Mouse (Mus musculus) c-Kit-positive CD71-negative TER-119-negative erythroid progenitor cells, embryonic 14.5 days (primary cell): ENCODE measurements around the gene Fam160b1.

Source experiments
- DNase-seq: peaks from one replicate; pipeline ENCODE4 v3.0.0-alpha.2; 2013; ENCODE audit warnings: low read depth

The Fam160b1 gene

GRCm38 (mm10) chr19:57367201-57367600 is 6.7 kb downstream of the Fam160b1 start:
- DNase-seq = no peak

GRCm38 (mm10) chr19:57367849-57368387 is 7.4 kb downstream of the Fam160b1 start:
- no peak for DNase-seq

- no peak for DNase-seq
These were observed 12.9 kb downstream of the Fam160b1 start for GRCm38 (mm10) chr19:57373276-57373811.

DNA sequence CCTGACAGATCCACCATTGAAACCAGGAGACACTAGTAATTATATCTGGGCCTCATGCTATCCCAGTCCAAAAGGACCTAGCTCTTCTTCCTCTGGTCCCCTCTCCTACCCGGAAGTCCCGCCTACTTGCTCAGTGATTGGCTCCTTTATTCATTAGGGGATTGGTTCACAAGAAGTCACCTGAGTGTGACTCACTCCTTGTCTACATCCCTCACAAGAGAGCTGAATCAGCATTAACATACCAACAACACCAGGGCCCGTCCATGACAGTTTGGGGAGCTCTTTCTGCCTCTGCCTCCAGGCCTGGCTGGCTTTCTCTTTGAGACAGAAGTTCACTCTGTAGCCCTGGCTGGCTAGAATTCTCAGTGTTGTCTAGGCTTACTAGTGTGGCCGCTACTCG is 14.7 kb downstream of the Fam160b1 start:
- DNase-seq = no peak

GRCm38 (mm10) chr19:57375746-57376145 is 15.3 kb downstream of the Fam160b1 start:
- no peak for DNase-seq

DNA sequence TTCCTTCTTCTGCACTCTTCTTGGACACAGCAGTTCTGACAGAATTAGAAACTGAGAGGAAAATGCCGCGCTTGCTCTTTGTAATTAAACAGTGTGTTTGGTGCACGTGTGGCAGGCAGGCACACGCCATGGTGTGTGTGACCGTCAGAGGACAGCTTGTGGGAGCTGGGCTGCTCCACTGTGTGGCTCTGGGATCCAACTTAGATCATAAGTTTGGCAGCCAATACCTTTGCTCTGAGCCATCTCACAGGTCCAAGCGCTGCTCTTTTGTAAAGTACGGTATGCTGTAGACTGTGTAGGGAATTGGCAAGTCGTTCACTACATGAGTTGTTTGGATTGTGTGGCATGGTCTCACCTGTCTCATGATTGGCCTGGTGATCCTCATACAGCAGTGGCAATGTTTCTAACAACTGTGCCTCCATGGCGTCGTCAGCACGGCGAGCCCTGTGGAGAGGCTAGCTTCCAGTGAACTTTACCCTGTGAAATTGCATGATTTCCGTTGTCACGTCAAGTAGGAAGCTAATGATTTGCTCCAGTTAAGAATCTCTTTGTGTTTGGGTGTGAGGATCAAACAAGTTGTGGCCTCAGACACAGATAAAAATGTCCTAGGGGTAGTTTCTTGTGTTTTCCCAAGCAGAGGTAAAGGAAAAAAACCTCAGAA is 16.7 kb downstream of the Fam160b1 start:
- no peak for DNase-seq

DNA sequence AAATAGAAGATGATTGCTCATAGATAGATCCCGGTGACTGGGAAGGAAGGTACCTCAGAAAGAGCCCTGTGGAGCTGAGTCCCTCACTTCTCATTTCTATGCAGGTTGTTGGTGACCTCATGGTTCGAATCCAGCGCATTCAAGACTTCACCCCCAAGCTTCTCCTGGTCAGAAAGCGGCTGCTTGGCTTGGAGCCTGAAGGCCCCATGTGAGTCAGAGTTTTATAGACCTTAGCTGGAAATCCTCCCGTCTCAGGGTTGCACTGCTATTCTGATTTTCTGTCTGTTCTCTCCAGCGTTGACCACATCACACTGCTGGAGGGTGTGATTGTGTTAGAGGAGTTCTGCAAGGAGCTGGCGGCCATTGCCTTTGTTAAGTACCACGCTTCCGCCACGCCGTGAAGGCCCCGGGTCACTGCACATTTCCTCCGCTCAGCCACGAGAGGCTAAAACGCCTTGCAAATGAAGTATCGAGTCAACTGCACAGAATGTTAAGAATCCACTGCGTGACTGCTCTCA is 25.8 kb downstream of the Fam160b1 start:
- DNase-seq = no peak

GRCm38 (mm10) chr19:57391545-57391944 is 31.1 kb downstream of the Fam160b1 start:
- no peak for DNase-seq

GRCm38 (mm10) chr19:57393357-57393957 is 33.0 kb downstream of the Fam160b1 start:
- no peak for DNase-seq

DNA sequence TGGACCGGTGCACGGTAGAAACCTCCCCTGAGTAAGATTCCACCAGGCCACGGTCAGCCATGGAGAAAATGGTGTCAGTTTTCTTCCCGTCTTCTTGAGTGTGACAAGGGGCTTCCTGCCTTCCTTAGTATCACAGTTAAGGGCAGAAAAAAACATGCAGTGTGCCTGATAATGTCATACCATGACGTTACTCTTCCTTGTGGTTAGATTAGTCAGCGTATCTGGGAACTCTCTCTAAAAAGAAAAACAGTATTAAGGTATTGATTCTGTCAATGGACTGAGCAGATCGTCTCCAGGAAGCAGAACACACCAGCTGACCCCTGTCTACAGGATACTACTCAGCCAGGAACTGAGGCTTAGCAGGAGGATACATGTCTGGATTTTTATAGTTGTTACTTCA is 36.1 kb downstream of the Fam160b1 start:
- no peak for DNase-seq

GRCm38 (mm10) chr19:57402364-57402763 is 41.9 kb downstream of the Fam160b1 start:
- DNase-seq = no peak

DNA sequence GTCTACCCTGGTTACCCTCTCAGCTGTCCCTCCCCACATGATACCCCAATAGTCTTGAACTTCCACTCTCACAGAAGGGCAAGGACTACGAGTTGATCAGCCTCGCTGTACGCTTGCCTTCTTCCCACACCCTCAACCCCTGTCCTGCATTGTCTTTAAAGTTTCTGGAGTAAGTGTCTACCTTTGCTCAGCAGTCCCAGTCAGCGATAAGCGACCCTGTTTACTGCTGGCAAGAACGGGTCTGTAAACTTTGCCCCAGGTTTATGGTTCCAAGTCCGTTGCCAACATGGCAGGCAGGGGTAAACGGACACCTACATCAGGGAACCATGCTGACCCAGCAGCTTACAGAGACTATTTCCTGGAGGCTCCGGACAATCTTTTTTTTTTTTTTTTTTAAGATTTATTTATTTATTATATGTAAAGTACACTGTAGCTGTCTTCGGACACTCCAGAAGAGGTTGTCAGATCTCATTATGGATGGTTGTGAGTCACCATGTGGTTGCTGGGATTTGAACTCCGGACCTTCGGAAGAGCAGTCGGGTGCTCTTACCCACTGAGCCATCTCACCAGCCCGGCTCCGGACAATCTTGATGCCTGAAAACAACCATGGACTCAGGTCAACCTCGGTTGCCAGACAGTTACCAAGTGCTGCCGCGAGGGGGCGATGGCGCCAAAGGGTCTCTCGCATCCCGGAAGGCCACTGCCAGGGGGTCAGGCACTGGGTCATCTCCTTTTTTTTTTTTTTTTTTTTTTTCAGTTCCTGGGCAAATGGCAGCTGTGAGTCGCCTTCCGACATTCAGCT is 43.4 kb downstream of the Fam160b1 start:
- no peak for DNase-seq

DNA sequence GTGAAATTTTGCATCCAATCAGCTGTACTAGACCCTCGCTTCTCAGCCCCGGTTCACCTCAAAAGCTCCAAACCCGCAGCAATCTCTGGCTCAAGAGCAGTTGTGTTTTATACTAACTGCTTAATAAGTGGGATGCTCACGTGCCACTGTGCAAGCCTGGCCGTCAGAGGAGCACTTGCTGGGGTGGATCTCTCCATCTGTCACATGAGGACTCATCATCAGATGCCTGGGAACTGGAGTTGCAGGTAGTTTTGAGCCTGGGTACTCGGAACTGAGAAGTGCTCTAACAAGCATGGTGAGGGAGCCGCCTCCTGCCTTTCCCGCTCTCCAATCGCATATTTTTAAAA is 44.0 kb downstream of the Fam160b1 start:
- no peak for DNase-seq

DNA sequence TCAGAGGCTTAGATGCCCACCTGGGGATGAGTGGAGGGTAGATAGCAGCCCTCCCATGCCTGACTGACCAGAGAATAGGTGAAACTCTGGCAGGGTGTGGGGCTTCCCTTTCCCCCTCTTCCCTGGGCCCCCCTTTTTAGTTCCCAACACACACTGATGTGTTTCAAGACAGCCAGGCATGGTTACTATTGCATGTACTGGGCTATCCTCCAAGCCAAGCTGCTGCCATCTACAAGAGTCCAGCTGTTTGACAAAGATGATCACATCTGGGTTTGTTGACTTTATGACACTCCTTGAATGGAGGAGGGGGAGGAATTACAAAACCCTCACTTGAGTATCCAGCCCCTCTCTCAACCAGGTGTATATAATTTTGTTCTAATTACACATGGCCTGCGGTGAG is 47.5 kb downstream of the Fam160b1 start:
- DNase-seq = no peak

- no peak for DNase-seq
These were observed 51.1 kb downstream of the Fam160b1 start for GRCm38 (mm10) chr19:57411375-57412196.

DNA sequence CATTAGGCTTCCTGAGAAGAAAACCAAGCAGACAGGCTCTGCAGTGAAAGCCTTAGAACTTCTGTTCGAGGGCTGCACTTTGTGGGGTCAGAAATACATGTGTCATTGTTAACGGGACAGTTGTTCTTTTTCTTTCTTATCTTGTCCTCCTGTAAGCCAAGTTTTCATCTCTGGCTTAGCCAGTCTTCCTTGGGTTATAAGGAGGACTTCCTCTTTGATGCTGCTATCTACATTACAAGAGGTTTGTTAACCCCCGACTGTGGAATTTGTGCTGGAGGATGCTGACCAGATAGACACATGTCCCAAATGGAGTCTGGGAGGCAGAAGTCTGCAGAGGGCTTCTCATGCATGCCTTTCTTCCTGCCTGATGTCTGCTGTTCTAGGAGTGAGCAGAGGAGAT is 52.7 kb downstream of the Fam160b1 start:
- DNase-seq = no peak

- no peak for DNase-seq
These were observed 53.4 kb downstream of the Fam160b1 start for GRCm38 (mm10) chr19:57413918-57414317.

- no peak for DNase-seq
These were observed 54.7 kb downstream of the Fam160b1 start for GRCm38 (mm10) chr19:57415031-57415807.

- DNase-seq = no peak
These were observed 57.5 kb downstream of the Fam160b1 start for GRCm38 (mm10) chr19:57417800-57418580.

DNA sequence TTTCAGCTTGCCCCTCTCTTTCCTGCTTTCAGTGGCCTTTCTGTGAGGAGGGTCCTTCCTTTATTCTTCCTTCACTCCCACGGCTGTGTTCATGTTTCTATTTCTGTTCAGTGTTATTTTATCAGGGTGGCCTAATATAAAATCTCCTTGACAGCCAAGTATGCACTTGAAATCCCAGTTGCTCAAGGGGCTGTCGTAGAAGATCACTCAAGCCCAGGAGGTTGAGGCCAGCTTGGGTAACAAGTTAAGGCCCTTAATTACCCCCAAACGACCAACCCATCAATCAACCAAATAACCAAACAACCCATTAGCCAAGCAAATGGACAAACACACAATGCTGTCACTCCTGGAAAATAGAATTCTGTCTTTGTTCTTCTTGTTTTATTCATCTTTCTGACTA is 62.9 kb downstream of the Fam160b1 start:
- no peak for DNase-seq
